Mouse (Mus musculus) spleen, adult 2 months (tissue): ENCODE results near the gene Onecut3. TPM values are rescaled to one million over a fixed set of nuclear protein-coding genes. Genes with fewer than 3 reads are reported as not detected.

ENCODE experiments used
- DNase-seq, 2 experiments: peaks; one replicate each; pipeline versions ENCODE4 v3.0.0 to v3.0.0-alpha.2; 2012 to 2021; ENCODE audit warnings: low spot score in 2 of 2, low read depth in 1 of 2
- H3K27ac ChIP-seq: fragments of 200-500 bp; 2 replicates; pipeline ENCODE4 v1.5.1; 2012; ENCODE audit warnings: low read length, inconsistent platforms; ENCODE audit not compliant: insufficient read depth
- H3K27me3 ChIP-seq: fragments of 200-500 bp; 2 replicates; pipeline ENCODE4 v1.6.1; 2012; ENCODE audit warnings: mild to moderate bottlenecking, moderate library complexity, low read length, inconsistent platforms; ENCODE audit not compliant: control insufficient read depth, insufficient read depth
- H3K36me3 ChIP-seq: fragments of 200-500 bp; 2 replicates; pipeline ENCODE4 v1.6.1; 2012; ENCODE audit warnings: mild to moderate bottlenecking, low read length, inconsistent platforms; ENCODE audit not compliant: control insufficient read depth, insufficient read depth
- H3K4me1 ChIP-seq: fragments of 200-500 bp; 2 replicates; pipeline ENCODE4 v1.6.1; 2011; ENCODE audit warnings: inconsistent platforms; ENCODE audit not compliant: control insufficient read depth, insufficient read depth, insufficient read length
- H3K4me3 ChIP-seq: fragments of 200-500 bp; 2 replicates; pipeline ENCODE4 v1.5.1; 2011; ENCODE audit warnings: mild to moderate bottlenecking, inconsistent platforms; ENCODE audit not compliant: insufficient read depth, insufficient read length; ENCODE audit errors: extremely low read depth
- CTCF ChIP-seq: fragments of 200-500 bp; IDR thresholded peaks from 2 replicates; pipeline ENCODE4 v1.5.1; 2011; ENCODE audit warnings: mild to moderate bottlenecking, inconsistent platforms; ENCODE audit not compliant: insufficient read depth, insufficient read length, insufficient replicate concordance; ENCODE audit errors: extremely low read depth
- POLR2A ChIP-seq: fragments of 200-500 bp; IDR thresholded peaks from 2 replicates; pipeline ENCODE4 v1.6.1; 2011; ENCODE audit warnings: low read depth, low read length, inconsistent platforms
- WGBS: fragments of 180-500 bp; shearing (Covaris S2); methylation state at CpG from one replicate; pipeline ENCODE4 v1.1.7; 2018; 5-methylcytosine and 5-hydroxymethylcytosine counted together
- polyA plus RNA-seq: library from polyadenylated mRNA; depleted of rRNA; stranded (reverse); fragments of >200 nt; gene quantifications from 2 replicates; pipeline ENCODE4 v1.2.3, GENCODE M21; 2012

Gene Onecut3
- polyA plus RNA-seq, 1 experiment = not detected

- no peaks in the 10 kb centered on the region for H3K36me3 ChIP-seq
- H3K27ac ChIP-seq = no peak overlapping the region
- no peak for DNase-seq
- H3K4me1 ChIP-seq = no peaks in the 10 kb centered on the region
- no peak overlapping the region for H3K4me3 ChIP-seq
- TF ChIP-seq POLR2A (no peak), CTCF (no peak)
- peaks cover 3% of the 10 kb centered on the region for H3K27me3 ChIP-seq
- 29% methylated on average over 10 of the region's 10 CpGs for WGBS
These were observed 15.6 kb downstream of the Onecut3 start for GRCm38 (mm10) chr10:80510273-80510660.

GRCm38 (mm10) chr10:80513739-80514138 lies 19.1 kb downstream of the Onecut3 start:
- peaks cover 3% of the 10 kb centered on the region for H3K27me3 ChIP-seq
- no peak overlapping the region for H3K27ac ChIP-seq
- WGBS = 14% methylated on average over 19 of the region's 19 CpGs
- no peak overlapping the region for H3K4me3 ChIP-seq
- no peaks in the 10 kb centered on the region for H3K36me3 ChIP-seq
- no peaks in the 10 kb centered on the region for H3K4me1 ChIP-seq
- no peak for TF ChIP-seq POLR2A
- no peak for TF ChIP-seq CTCF
- DNase-seq = no peak

GRCm38 (mm10) chr10:80519287-80519686 lies 24.7 kb downstream of the Onecut3 start:
- H3K4me3 ChIP-seq = no peak overlapping the region
- DNase-seq = no peak
- H3K27me3 ChIP-seq = no peaks in the 10 kb centered on the region
- no peaks in the 10 kb centered on the region for H3K4me1 ChIP-seq
- TF ChIP-seq CTCF (no peak), POLR2A (no peak)
- WGBS = 75% methylated on average over 2 of the region's 2 CpGs
- no peaks in the 10 kb centered on the region for H3K36me3 ChIP-seq
- H3K27ac ChIP-seq = no peak overlapping the region

DNA sequence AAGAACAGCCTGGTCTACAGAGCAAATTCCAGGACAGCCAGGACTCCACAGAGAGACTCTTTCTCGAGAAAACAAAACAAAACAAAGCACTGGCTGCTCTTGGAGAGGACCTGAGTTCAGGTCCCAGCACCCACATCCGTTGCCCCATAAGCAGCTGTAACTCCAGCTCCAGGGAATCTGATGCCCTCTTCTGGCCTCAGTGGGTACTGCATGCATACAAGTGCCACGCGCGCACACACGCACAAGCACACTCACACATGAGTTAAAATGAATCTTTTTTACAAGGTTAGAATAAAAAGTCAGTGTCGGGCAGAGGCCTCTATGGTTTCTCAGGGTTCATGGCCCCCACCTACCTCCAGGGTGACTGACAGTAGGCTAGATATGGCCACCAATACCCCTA lies 28.7 kb downstream of the Onecut3 start:
- H3K27me3 ChIP-seq = no peaks in the 10 kb centered on the region
- 95% methylated on average over 7 of the region's 7 CpGs for WGBS

DNA sequence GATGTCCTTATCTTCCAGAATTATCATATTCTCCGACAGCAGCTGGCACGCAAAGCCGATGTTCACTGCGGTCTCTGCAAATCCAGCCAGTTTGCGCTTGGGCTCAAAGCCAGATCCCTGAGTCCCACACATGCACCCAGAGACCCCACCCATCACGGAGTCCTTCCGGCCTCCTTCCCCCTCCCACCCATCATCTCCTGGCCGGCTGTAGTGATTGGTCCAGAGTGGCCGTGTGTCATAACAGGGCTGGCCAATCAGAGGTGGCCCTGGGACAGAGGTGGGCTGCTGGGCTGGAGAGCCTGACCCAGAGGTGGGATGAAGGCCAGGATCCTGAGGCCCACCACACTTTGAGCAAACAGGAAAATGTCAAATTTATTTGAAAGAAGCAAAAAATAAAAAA lies 31.5 kb downstream of the Onecut3 start:
- Histone ChIP-seq H3K27me3 (no peaks in the 10 kb centered on the region), H3K36me3 (no peaks in the 10 kb centered on the region), H3K4me1 (no peaks in the 10 kb centered on the region), H3K27ac (no peak overlapping the region), H3K4me3 (no peak overlapping the region)
- no peak for DNase-seq
- 61% methylated on average over 9 of the region's 9 CpGs for WGBS
- TF ChIP-seq POLR2A (no peak), CTCF (no peak)

More for the DNA sequence above, 28.7 kb downstream of the Onecut3 start:
- TF ChIP-seq CTCF = no peak
- no peak for TF ChIP-seq POLR2A
- Histone ChIP-seq H3K4me3 (no peak overlapping the region), H3K4me1 (no peaks in the 10 kb centered on the region), H3K36me3 (no peaks in the 10 kb centered on the region), H3K27ac (no peak overlapping the region)
- no peak for DNase-seq

DNA sequence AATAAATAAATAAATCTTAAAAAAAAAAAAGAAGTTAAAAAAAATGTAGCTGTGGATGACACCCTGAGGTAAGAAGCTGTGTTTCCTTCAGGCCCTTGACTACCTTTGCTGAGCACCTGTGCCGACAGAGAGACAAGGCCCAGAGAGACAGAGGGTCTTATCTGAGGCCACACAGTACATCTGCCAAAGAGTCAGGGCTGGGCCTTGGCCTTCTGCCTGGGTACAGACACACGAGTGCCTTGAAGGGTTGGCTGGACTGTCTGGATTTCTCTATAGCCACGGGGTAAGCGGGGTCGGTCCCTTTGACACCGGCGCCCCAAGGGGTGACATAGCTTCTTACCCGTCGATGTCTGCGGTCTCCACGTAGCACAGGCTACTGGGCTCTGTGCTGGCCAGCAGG lies 38.1 kb downstream of the Onecut3 start:
- WGBS = 86% methylated on average over 11 of the region's 11 CpGs
- Histone ChIP-seq H3K27me3 (no peaks in the 10 kb centered on the region), H3K4me3 (no peak overlapping the region), H3K4me1 (peaks cover 8% of the 10 kb centered on the region), H3K27ac (no peak overlapping the region), H3K36me3 (no peaks in the 10 kb centered on the region)
- DNase-seq = no peak
- TF ChIP-seq CTCF (no peak), POLR2A (no peak)

GRCm38 (mm10) chr10:80533704-80534103 lies 39.1 kb downstream of the Onecut3 start:
- WGBS = 34% methylated on average over 7 of the region's 7 CpGs
- DNase-seq = no peak
- TF ChIP-seq CTCF (no peak), POLR2A (no peak)
- Histone ChIP-seq H3K4me1 (peaks cover 8% of the 10 kb centered on the region), H3K36me3 (no peaks in the 10 kb centered on the region), H3K27ac (no peak overlapping the region), H3K4me3 (no peak overlapping the region), H3K27me3 (no peaks in the 10 kb centered on the region)

DNA sequence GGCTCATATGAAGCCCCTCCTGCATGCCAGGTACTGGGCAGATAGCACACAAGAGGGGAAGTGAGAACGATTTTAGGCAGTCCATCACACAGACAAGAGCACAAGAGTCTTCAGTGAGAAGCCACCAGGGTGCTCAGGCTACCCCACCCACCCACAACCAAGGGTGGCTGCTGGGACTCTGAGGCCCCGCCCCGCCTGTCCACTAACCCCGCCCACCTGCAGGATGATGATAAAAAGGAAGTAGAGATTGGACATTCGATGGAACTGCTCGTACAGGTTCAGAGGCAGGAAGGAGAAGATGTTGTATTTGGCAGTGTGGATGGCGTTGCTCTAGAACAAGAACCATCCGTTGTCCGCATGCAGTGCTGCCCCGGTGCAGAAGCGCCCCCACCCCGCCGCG lies 40.4 kb downstream of the Onecut3 start:
- 7% methylated on average over 14 of the region's 14 CpGs for WGBS
- Histone ChIP-seq H3K27me3 (no peaks in the 10 kb centered on the region), H3K27ac (no peak overlapping the region), H3K4me3 (peak overlapping the region; percentile 24; the same call in 1 of the 2 replicates), H3K36me3 (no peaks in the 10 kb centered on the region), H3K4me1 (peaks cover 11% of the 10 kb centered on the region)
- peak; percentile 17 to 44 for DNase-seq
- TF ChIP-seq CTCF (no peak), POLR2A (no peak)
